Mouse (Mus musculus) liver, embryonic 12.5 days (tissue): ENCODE measurements around the gene Rab11fip4. TPM values are rescaled to one million over a fixed set of nuclear protein-coding genes. Genes with fewer than 3 reads are reported as not detected.

Source experiments
- ATAC-seq: fragments of 200-750 bp; cut with Nextera tagmentation; 2 replicates; pipeline ENCODE4 v1.8.0; 2017; ENCODE audit warnings: moderate number of reproducible peaks, mild to moderate bottlenecking, moderate library complexity
- H3K27ac ChIP-seq: fragments of 300-500 bp; sonication (generic); 2 replicates; pipeline ENCODE4 v1.5.1; 2016; ENCODE audit warnings: mild to moderate bottlenecking
- H3K27me3 ChIP-seq: fragments of 300-500 bp; sonication (generic); replicated peaks from 2 replicates; pipeline ENCODE4 v1.6.1; 2016; ENCODE audit warnings: mild to moderate bottlenecking, moderate library complexity
- H3K36me3 ChIP-seq: fragments of 300-500 bp; sonication (generic); 2 replicates; pipeline ENCODE4 v1.6.1; 2016; ENCODE audit warnings: mild to moderate bottlenecking, moderate library complexity
- H3K4me1 ChIP-seq: fragments of 300-500 bp; sonication (generic); 2 replicates; pipeline ENCODE4 v1.6.1; 2016
- H3K4me2 ChIP-seq: fragments of 300-500 bp; sonication (generic); 2 replicates; pipeline ENCODE4 v1.6.1; 2016; ENCODE audit warnings: mild to moderate bottlenecking, moderate library complexity
- H3K4me3 ChIP-seq: fragments of 300-500 bp; sonication (generic); 2 replicates; pipeline ENCODE4 v1.5.1; 2016; ENCODE audit warnings: mild to moderate bottlenecking, moderate library complexity
- H3K9ac ChIP-seq: fragments of 300-500 bp; sonication (generic); 2 replicates; pipeline ENCODE4 v1.6.1; 2016; ENCODE audit warnings: mild to moderate bottlenecking, moderate library complexity
- H3K9me3 ChIP-seq: fragments of 300-500 bp; sonication (generic); replicated peaks from 2 replicates; pipeline ENCODE4 v1.6.1; 2016; ENCODE audit warnings: mild to moderate bottlenecking, moderate library complexity
- WGBS: fragments of 180-500 bp; shearing (Covaris S2); methylation state at CpG from one replicate; pipeline ENCODE4 v1.1.7; 2016; ENCODE audit not compliant: insufficient replicate concordance; 5-methylcytosine and 5-hydroxymethylcytosine counted together
- polyA plus RNA-seq: library from polyadenylated mRNA; unstranded; fragments of >200 nt; fragmentation: Nextera tagmentation; extraction: Ambion mirVana; gene quantifications from 2 replicates; pipeline ENCODE4 v1.2.1, GENCODE M21; 2016

The Rab11fip4 gene
- polyA plus RNA-seq, 1 experiment from 2014 or later = 1.5 TPM

DNA sequence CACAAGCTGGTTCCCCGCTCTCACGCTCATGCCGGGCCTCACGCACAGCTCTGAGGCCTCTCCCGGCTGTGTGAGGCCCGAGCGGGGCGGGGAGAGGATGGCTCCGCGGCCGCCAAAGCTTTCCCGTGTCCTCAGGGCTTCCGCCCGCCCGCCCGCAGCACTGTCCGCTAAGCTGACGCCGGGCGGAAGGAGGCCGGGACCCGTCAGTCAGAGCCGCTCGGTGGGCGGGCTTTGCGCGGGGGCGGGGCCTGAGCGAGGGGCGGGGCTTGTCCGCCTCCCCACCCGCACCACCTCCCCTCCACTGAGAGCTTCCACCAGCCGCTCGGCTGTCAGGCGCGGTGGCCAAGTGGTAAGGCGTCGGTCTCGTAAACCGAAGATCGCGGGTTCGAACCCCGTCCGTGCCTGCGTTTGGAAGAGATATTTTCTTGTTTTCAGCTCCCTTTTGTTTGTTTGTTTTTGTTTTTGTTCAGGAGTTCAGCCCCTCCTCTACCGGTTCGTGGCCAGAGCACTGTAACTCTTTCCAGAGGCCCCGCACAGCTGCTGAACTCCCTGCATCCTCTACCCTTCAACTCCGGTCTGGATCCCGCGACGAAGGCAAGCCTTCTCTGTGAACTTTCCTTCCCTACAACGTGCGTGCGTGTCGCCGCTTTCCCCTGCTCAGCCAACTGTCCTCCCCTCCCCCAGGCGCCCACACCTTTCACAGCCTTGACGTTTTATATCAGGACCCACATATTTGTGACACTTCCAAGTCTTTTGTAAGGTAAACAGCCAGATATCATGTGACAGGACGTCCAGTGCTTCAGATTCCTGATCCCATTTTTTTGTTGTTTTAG is 113.5 kb downstream of the Rab11fip4 start:
- Histone ChIP-seq H3K9me3 (no peaks in the 10 kb centered on the region), H3K27me3 (peaks cover 17% of the 10 kb centered on the region), H3K4me3 (peak overlapping the region; percentile 80), H3K36me3 (peaks cover 7% of the 10 kb centered on the region; the same call in 1 of the 2 replicates), H3K4me1 (peaks cover 37% of the 10 kb centered on the region), H3K9ac (peak overlapping the region; percentile 90), H3K27ac (peak overlapping the region; percentile 95), H3K4me2 (peak overlapping the region; percentile 79)
- ATAC-seq = peak; percentile 94
- 2% methylated on average over 61 of the region's 61 CpGs for WGBS

DNA sequence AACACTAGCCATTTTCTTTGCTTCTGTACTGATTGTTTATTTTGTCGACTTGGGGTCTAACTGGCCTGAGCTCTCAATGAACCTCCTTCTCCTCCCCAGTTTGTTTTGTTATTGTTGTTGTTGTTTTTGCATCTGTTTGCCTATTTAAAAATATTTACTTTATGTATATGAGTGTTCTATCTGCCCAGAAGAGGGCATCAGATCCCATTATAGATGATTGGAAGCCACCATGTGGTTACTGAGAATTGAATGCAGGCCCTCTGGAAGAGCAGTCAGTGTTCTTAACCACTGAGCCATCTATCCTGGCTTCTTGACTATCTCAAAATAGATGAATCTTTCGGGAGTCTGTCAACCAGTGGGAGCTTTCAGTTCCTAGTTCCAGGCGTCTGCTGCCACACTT is 116.1 kb downstream of the Rab11fip4 start:
- Histone ChIP-seq H3K27me3 (peaks cover 42% of the 10 kb centered on the region), H3K9ac (no peak overlapping the region), H3K9me3 (no peaks in the 10 kb centered on the region), H3K4me3 (no peak overlapping the region), H3K36me3 (no peaks in the 10 kb centered on the region), H3K27ac (no peak overlapping the region), H3K4me2 (no peak overlapping the region), H3K4me1 (peaks cover 54% of the 10 kb centered on the region)
- WGBS = 65% methylated on average over 3 of the region's 3 CpGs
- ATAC-seq = no peak

- peak overlapping the region; percentile 61 for H3K9ac ChIP-seq
- H3K27ac ChIP-seq = no peak overlapping the region
- H3K36me3 ChIP-seq = no peaks in the 10 kb centered on the region
- H3K9me3 ChIP-seq = no peaks in the 10 kb centered on the region
- ATAC-seq = peak; percentile 77
- WGBS = under 1% methylated on average over 105 of the region's 106 CpGs
- H3K27me3 ChIP-seq = peaks cover 71% of the 10 kb centered on the region
- peaks cover 37% of the 10 kb centered on the region for H3K4me1 ChIP-seq
- peak overlapping the region; percentile 63 for H3K4me3 ChIP-seq
- peak overlapping the region; percentile 93 for H3K4me2 ChIP-seq
Observed at GRCm38 (mm10) chr11:79710868-79711765, 120.1 kb downstream of the Rab11fip4 start.

DNA sequence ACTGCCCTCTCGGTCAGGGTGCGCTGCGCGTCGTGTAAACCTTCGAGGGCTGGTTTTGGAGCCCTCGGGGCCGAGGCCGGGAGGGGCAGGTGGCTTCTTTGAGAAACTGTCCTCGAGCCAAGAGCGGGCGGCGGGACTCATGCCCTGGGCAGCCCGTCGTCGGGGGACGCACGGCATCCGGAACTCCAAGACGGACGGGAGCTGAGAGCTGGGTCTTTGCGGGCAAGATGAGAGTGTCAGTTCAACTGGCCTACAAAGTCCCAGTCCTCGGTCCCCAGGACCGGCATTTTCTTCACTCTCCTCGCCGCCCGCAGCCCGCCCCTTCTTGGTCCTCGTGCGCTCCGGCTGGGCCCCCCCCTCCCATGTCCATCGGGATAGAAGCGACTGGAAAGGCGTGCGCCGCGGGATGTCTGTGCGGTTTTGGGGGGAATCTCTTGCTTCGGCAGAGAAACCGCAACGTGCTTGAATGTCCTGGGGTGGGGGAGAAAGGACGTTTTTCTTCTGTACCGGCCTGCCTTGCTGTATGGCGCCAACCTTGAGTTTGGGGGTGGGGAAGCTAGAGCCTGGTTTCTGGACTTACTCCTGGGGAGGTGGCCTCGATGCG is 120.9 kb downstream of the Rab11fip4 start:
- peak overlapping the region; percentile 63 for H3K4me3 ChIP-seq
- H3K27me3 ChIP-seq = peaks cover 79% of the 10 kb centered on the region
- peaks cover 35% of the 10 kb centered on the region for H3K4me1 ChIP-seq
- no peaks in the 10 kb centered on the region for H3K36me3 ChIP-seq
- no peak overlapping the region for H3K27ac ChIP-seq
- no peaks in the 10 kb centered on the region for H3K9me3 ChIP-seq
- WGBS = 2% methylated on average over 46 of the region's 46 CpGs
- H3K4me2 ChIP-seq = peak overlapping the region; percentile 93
- ATAC-seq = no peak
- H3K9ac ChIP-seq = peak overlapping the region; percentile 61

DNA sequence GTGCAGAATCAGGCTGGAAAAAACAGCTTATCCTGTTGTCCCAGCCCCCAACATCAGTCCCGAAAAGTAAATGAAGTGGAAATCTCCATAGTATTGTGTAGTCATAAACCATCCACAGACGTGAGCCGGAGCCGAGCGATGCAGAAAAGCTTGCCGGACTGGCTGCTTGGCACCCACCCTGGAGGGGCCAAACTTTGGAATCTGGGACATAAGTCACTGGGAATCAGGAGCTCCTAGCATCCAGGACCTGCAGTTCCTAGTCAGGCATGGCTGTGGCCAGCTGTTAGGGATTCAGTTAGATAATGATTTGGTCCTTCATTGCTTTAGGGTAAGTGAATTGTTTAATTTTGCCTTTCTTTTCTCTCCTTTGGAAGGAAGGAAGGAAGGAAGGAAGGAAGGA is 122.2 kb downstream of the Rab11fip4 start:
- H3K27ac ChIP-seq = no peak overlapping the region

DNA sequence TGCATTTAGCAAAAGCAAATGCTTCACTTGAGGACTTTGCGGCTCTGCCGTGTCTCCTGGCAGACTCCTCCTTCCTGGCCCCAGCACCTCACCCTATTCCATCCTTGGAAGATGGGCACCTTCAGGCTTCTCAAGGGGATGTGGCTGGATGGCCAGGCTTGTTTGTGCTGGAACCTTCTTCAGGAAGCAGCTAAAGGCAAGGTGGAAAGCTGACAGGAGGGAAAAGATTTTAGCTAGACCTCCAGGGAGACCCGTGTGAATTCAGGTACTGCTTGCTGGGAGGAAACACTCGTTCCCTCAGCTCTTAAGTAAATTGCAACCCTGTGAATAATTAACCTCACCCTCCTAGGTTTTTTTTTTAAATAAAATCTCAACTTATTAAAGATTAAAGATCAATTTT is 122.7 kb downstream of the Rab11fip4 start:
- H3K9ac ChIP-seq = no peak overlapping the region
- no peak overlapping the region for H3K4me2 ChIP-seq
- H3K27me3 ChIP-seq = peaks cover 74% of the 10 kb centered on the region
- H3K4me1 ChIP-seq = peaks cover 35% of the 10 kb centered on the region
- no peaks in the 10 kb centered on the region for H3K36me3 ChIP-seq
- no peak overlapping the region for H3K4me3 ChIP-seq
- no peak overlapping the region for H3K27ac ChIP-seq
- ATAC-seq = no peak
- no peaks in the 10 kb centered on the region for H3K9me3 ChIP-seq
- 49% methylated on average over 4 of the region's 4 CpGs for WGBS

More for the DNA sequence above, 122.2 kb downstream of the Rab11fip4 start:
- H3K4me2 ChIP-seq = no peak overlapping the region
- no peak overlapping the region for H3K4me3 ChIP-seq
- peaks cover 35% of the 10 kb centered on the region for H3K4me1 ChIP-seq
- no peaks in the 10 kb centered on the region for H3K9me3 ChIP-seq
- no peak overlapping the region for H3K9ac ChIP-seq
- no peaks in the 10 kb centered on the region for H3K36me3 ChIP-seq
- peaks cover 79% of the 10 kb centered on the region for H3K27me3 ChIP-seq
- WGBS = 74% methylated on average over 6 of the region's 6 CpGs
- ATAC-seq = no peak

GRCm38 (mm10) chr11:79714082-79714742 is 123.2 kb downstream of the Rab11fip4 start:
- no peak overlapping the region for H3K9ac ChIP-seq
- no peaks in the 10 kb centered on the region for H3K9me3 ChIP-seq
- H3K4me3 ChIP-seq = no peak overlapping the region
- peaks cover 35% of the 10 kb centered on the region for H3K4me1 ChIP-seq
- no peak for ATAC-seq
- no peak overlapping the region for H3K27ac ChIP-seq
- H3K4me2 ChIP-seq = no peak overlapping the region
- 61% methylated on average over 13 of the region's 13 CpGs for WGBS
- H3K27me3 ChIP-seq = peaks cover 69% of the 10 kb centered on the region
- no peaks in the 10 kb centered on the region for H3K36me3 ChIP-seq

- H3K36me3 ChIP-seq = no peaks in the 10 kb centered on the region
- WGBS = 71% methylated on average over 6 of the region's 6 CpGs
- no peak overlapping the region for H3K27ac ChIP-seq
- H3K9ac ChIP-seq = no peak overlapping the region
- peaks cover 64% of the 10 kb centered on the region for H3K27me3 ChIP-seq
- no peak overlapping the region for H3K4me2 ChIP-seq
- H3K4me3 ChIP-seq = no peak overlapping the region
- ATAC-seq = no peak
- H3K4me1 ChIP-seq = peaks cover 35% of the 10 kb centered on the region
- H3K9me3 ChIP-seq = no peaks in the 10 kb centered on the region
Observed at GRCm38 (mm10) chr11:79714743-79715110, 123.7 kb downstream of the Rab11fip4 start.

DNA sequence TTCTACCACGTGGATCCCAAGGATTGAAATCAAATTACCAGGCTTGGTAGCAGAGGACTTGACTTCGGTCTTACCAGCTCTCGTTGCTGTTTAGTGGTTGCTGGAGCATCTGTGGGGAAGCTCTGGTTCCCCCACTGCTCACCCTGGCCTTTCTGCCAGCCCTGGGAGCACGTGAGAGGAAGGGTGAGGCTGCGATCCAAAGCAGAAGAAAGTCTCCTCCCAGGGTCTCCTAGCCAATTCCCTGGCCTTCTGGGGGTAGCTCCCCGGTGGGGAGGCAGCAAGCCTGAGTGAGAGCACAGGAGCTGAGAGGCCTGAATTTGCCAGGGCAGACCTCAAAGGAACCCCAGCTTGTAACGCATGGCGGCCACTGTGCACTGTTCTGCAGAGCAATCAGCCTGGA is 124.3 kb downstream of the Rab11fip4 start:
- Histone ChIP-seq H3K27me3 (peaks cover 58% of the 10 kb centered on the region), H3K9me3 (no peaks in the 10 kb centered on the region), H3K27ac (no peak overlapping the region), H3K4me3 (no peak overlapping the region), H3K36me3 (no peaks in the 10 kb centered on the region), H3K4me1 (peaks cover 31% of the 10 kb centered on the region), H3K4me2 (no peak overlapping the region), H3K9ac (no peak overlapping the region)
- 67% methylated on average over 8 of the region's 8 CpGs for WGBS
- no peak for ATAC-seq

DNA sequence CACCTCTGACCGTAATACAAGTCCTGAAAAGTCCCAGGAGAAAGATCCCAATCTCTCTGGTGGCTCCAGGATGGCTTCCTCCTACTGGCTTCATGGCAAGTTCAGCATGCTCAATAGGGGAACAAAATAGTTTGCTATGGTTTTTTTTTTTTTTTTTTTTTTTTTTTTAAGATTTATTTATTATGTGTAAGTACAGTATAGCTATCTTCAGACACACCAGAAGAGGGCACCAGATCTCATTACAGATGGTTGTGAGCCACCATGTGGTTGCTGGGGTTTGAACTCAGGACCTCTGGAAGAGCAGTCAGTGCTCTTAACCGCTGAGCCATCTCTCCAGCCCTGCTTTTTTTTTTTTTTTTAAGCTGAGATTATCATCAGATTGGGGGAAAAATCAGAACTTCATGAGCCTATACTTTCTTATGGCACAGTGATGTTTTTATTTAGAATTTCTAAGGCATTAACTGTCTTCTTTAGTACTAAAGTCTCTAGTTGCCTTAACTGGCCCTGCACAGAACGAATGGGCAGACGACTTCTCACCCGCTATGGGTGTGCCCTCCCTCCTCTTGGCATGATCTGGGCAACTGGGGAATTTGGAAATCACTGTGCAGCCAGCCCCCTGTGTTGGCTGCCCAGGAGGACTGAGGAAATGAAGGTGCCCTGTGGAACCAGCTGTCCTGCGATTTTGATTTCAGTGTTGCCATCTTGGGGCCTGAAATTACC is 124.9 kb downstream of the Rab11fip4 start:
- WGBS = 64% methylated on average over 6 of the region's 6 CpGs
- no peaks in the 10 kb centered on the region for H3K9me3 ChIP-seq
- H3K4me1 ChIP-seq = peaks cover 25% of the 10 kb centered on the region
- H3K27ac ChIP-seq = no peak overlapping the region
- no peak overlapping the region for H3K4me3 ChIP-seq
- H3K36me3 ChIP-seq = no peaks in the 10 kb centered on the region
- no peak for ATAC-seq
- H3K27me3 ChIP-seq = peaks cover 52% of the 10 kb centered on the region
- no peak overlapping the region for H3K4me2 ChIP-seq
- H3K9ac ChIP-seq = no peak overlapping the region

DNA sequence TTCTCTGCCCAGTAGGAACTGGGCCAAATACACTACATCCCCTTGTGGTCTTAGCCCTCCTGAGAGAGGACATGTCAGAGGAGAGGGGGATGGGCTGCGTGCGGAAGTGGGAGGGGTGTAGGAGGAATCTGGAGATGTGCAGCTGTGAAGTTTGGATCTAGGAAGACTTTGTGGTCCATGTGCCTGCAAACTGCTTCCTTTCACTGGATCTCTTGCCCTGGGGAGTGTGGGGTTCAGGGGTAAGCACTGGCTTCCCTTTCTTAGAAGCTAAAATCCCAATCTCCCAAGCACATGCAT is 125.4 kb downstream of the Rab11fip4 start:
- no peaks in the 10 kb centered on the region for H3K36me3 ChIP-seq
- H3K4me1 ChIP-seq = peaks cover 20% of the 10 kb centered on the region
- 46% methylated on average over 2 of the region's 2 CpGs for WGBS
- ATAC-seq = no peak
- peaks cover 47% of the 10 kb centered on the region for H3K27me3 ChIP-seq
- H3K4me2 ChIP-seq = no peak overlapping the region
- no peak overlapping the region for H3K4me3 ChIP-seq
- no peak overlapping the region for H3K27ac ChIP-seq
- no peak overlapping the region for H3K9ac ChIP-seq
- no peaks in the 10 kb centered on the region for H3K9me3 ChIP-seq
